Mouse (Mus musculus): ENCODE measurements around the gene Znrf3. TPM values are rescaled to one million over a fixed set of nuclear protein-coding genes. Genes with fewer than 3 reads are reported as not detected.

Znrf3 gene
- total RNA-seq, 2 experiments from 2014 or later, result 19.5 to 20.7 TPM

DNA sequence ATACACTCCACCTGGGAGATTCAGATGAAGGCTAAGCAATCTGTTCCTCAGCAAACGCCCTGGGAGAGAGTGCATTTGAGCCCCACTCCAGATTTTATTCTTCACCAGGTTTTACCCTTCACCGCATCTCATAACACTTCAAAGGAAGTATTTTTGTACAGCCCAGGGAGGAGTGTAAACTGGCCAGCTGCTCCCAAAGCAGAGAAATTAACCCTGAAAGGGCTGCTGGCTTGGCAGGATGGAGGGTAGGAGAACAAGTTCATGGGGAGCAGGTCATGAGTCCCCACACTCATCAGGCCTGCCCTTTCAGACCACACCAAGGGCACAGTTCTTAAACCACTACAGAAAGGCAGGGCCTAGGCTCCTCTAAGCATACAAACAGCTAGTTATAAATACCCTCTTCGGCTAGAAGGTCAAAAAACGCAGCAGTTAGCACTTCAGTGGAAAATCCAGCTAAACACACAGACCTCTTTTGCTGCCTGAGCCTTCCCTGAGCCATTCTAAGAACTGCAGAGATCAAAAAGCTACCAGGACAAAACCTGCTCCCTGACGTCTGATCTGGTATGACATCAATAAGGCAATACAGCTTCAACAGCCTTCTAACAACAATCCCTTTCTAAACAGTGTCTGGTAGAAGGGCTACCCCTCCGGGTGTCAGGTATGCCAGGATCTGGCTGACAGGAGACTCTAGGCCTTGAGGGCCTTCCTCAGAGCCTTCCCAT, 28.9 kb downstream of the Znrf3 start:
- intact Hi-C loops (cut with DNase I), result no loop called here
- DNase-seq (ENCODE audit: extremely low spot score in 1 of 2, low spot score in 2 of 2), result peak in 1 of 2 experiments; percentile 31
- H3K4me3 ChIP-seq, result no peak overlapping the region
- peak overlapping the region; percentile 89 for H3K27ac ChIP-seq
- TF ChIP-seq CTCF (IDR thresholded peaks at IDR 0.05), result no peak

DNA sequence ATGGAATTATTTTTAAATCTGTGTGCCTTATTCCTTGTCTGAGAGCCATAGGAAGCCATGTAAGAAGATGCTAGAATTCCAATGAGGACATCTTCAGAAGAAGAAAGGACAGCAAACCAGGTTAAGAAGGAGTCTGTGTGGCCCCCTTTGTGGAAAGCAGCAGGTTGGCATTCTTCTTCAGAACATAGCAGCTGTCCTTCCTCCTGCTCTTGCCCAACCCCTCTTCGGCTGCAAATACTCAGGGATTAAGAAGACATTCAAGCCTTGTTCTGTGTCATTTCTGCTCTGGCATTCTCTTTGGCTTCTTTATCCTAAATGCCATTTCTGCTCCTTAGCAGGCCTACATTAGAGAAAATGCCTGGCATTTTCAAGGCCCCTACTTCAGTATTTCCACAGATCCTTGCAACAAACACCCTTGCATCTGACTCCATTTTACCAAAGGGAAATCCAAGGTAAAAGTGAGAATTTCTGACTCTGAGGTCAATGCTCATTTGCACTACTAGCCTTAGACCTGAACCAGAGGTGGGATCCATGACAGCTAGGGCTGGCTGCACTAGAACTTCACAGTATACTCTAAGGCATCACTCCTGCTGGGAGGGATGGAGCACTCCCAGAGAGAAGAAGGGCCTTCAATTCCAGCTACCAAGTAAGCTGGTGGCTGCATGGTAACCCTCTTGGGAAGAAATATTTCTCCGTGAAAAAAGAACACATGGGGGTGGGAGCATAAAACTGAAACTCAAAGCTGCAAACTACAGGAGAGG, 29.6 kb downstream of the Znrf3 start:
- TF ChIP-seq CTCF (IDR thresholded peaks at IDR 0.05), result no peak
- intact Hi-C loops (cut with DNase I), result no loop called here
- no peak for DNase-seq (ENCODE audit: extremely low spot score in 1 of 2, low spot score in 2 of 2)
- H3K4me3 ChIP-seq, result no peak overlapping the region
- peak overlapping the region; percentile 89 for H3K27ac ChIP-seq

DNA sequence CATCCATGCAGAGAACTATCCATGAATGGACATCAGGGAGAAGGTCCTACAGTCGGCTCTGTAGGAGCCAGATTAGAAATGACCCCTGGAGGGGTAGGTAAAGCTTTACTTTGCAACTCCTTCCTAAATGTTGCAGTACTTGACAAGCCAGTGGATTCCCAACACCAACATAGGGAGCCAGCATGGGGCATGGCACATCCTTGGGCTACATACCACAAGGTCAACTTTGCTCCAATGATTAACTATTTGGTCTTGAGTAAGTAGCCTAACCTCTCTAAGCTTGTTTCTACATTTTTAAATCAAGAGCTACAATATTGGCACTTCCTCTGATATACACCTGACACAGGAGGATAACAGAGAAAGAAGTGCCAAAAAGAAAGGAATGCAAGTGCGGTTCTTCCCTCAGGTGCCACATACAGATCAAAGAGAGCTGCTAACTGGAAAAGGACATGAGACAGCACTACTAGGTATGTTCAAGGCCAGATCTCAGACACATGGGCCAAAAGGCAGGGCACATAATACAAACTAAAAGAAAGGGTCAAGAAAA, 31.9 kb downstream of the Znrf3 start:
- no peak overlapping the region for H3K27ac ChIP-seq
- intact Hi-C loops (cut with DNase I), result no loop called here
- H3K4me3 ChIP-seq, result no peak overlapping the region
- no peak for DNase-seq (ENCODE audit: extremely low spot score in 1 of 2, low spot score in 2 of 2)
- TF ChIP-seq CTCF (IDR thresholded peaks at IDR 0.05), result no peak

DNA sequence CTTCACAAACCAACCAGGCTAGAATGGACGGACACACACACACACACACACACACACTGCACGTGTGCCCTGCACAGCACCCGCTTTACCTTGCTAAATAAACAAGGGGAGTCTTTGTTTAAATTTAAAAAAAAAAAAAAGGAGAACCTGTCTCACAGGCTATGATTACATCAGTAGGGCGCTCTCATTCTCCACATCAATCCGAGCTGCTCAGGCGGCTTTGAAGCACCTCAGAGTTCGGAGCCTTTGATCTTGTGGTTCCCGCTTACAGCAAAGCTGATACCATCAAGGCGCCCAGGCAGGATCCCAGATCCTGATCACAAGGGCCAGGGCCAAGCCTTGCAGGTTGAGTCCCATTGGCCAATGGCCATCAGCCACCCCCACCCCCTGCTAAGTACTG, 33.1 kb downstream of the Znrf3 start:
- DNase-seq (ENCODE audit: extremely low spot score in 1 of 2, low spot score in 2 of 2), result no peak
- H3K4me3 ChIP-seq, result no peak overlapping the region
- TF ChIP-seq CTCF (IDR thresholded peaks at IDR 0.05), result no peak
- intact Hi-C loops (cut with DNase I), result no loop called here
- no peak overlapping the region for H3K27ac ChIP-seq

DNA sequence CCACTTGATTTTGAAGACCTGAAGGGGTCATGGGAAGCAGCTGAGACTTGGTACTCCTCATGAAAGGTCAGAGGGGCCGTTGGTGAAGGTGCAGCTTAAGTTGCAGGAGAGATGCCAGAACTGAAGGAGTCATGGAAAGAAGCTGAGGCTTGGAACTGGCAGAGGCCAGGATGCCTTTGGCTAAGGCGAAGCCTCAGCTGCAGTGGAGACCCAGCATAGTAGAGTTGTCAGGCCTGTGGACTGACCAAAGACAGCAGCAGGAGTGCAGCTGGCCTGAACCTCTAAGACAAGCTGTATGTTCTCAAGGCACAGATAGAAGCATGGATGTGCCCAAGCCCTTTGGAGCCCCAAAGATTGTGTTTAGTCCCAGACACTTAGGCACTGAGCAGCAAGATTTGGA, 40.5 kb downstream of the Znrf3 start:
- peak overlapping the region; percentile 36; the same call in 1 of the 2 replicates for H3K27ac ChIP-seq
- no peak for DNase-seq (ENCODE audit: extremely low spot score in 1 of 2, low spot score in 2 of 2)
- H3K4me3 ChIP-seq, result no peak overlapping the region
- intact Hi-C loops (cut with DNase I), result no loop called here
- TF ChIP-seq CTCF (IDR thresholded peaks at IDR 0.05), result no peak

DNA sequence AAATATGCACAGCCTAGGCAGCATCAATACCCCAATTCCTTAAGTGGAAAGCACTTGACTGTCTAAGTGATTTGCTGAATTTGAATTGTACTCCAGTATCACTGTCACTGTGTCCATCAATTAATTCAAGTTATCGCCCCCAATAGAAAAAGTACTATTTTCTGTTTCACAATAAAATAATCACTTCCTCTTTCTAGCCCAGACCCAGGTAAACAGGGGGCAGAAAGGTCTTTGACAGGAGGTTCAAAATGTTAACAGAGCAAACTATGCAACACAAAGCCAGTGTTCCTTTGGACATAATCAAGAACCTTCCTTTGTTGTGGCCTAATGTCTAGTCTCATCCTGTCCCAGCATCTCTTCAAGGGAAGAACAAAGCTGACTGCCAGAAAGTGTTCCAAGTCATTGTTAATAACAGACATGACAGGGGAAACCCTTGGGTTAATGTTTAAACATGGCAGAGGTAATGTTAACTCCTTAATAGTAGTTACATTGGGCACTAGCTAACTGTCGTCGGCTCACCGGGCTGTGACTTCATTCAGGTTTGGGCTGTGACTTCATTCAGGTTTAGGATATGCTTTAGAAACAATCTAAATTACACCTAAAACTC, 42.4 kb downstream of the Znrf3 start:
- no peak overlapping the region for H3K27ac ChIP-seq
- H3K4me3 ChIP-seq, result no peak overlapping the region
- TF ChIP-seq CTCF (IDR thresholded peaks at IDR 0.05), result no peak
- no peak for DNase-seq (ENCODE audit: extremely low spot score in 1 of 2, low spot score in 2 of 2)
- intact Hi-C loops (cut with DNase I), result no loop called here

DNA sequence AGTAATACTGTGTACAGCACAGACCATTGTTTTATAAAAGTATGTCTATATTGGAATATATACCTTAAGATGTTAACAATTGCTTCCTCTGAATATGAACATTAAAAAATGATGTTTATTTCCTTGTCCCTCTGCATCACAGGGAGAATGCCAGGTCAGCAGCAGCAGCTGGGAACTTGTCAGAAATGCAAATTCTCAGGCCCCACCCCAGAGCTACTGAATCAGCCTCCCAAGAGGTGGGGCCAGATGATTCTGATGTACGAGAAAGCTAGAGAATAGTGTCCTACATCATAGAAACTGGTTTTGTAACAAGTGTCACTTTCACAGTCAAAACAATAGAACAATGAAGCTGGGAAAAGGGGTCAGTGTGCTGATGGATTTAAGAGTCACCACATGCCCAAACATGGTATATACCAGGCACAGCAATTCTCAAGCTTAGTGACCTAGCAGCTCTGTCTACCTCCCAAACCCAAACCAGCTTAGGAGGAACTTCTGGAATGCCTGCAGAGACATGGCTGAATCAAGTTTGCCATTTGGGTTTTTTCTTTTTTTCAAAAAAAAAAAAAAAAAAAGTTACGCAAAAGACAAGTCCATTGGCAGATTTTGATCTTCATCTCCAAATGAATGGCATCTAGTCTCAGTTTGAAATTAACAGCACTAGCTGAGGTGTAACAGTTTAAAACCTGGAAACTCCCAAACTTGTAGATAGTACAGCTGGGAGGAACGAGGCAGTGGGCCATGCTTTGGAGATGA, 46.2 kb downstream of the Znrf3 start:
- H3K4me3 ChIP-seq, result no peak overlapping the region
- DNase-seq (ENCODE audit: extremely low spot score in 1 of 2, low spot score in 2 of 2), result no peak
- intact Hi-C loops (cut with DNase I), result no loop called here
- H3K27ac ChIP-seq, result no peak overlapping the region
- no peak for TF ChIP-seq CTCF (IDR thresholded peaks at IDR 0.05)

DNA sequence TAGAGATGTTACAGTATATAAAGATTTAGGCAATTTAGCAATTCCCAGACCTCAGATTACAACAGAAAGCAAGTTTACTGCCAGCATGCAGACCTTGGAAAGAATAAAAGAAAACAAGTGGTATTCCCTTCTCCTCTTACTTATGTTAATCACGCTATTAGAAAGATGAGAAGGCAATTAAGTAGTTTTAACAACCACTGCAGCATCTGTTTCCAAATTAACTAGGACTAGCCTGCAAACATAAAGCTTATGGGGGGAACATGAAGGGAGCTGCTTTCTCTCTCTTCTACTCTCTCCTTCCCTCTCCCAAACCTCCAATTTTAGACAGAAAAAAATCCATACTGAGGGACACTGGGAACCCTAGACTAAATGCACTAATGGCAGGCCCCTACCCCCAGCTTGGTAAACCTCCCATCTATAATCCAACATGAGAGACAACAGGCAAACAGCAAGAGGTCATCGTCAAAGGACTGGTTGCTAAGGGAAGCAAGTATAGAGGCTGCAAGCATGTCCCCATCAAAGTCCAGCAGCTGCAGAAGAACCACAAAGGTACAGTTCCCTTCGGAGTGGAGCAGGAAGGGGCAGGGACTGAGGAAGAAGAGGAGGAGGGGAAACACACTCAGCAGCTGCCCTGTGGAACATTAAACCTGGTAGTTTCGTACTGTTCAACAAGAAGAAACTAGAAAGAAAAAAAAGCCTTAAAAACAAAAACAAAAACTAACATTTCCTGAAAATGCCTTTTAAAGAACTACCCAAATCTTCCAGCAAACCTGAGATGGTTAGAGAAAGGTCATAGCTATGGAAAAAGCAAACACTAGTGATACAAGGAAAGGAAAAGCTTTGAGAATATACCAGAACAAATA, 53.4 kb downstream of the Znrf3 start:
- no peak for TF ChIP-seq CTCF (IDR thresholded peaks at IDR 0.05)
- no peak for DNase-seq (ENCODE audit: extremely low spot score in 1 of 2, low spot score in 2 of 2)
- no peak overlapping the region for H3K4me3 ChIP-seq
- intact Hi-C loops (cut with DNase I), result no loop called here
- H3K27ac ChIP-seq, result no peak overlapping the region

DNA sequence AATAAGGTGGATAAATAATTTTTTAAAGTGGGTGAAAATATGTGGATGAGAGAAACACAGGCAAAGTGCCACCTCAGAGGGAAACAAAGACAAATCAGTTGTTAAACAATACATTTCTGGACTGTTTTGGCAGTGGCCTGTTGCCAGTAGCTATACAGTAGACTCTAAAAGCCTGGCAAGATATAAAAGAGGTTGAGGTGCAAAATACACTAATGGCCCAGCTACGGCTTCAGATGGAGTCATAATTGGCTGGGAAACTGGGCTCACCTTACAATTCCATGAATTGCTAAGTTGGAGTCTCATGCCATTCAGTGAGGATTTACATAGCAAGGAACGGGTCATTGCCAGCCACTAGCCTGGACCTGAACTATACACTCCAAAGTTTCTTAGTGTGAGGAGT, 62.0 kb downstream of the Znrf3 start:
- no peak for DNase-seq (ENCODE audit: extremely low spot score in 1 of 2, low spot score in 2 of 2)
- Histone ChIP-seq H3K27ac (no peak overlapping the region), H3K4me3 (no peak overlapping the region)
- TF ChIP-seq CTCF (IDR thresholded peaks at IDR 0.05), result no peak
- intact Hi-C loops (cut with DNase I), result no loop called here

DNA sequence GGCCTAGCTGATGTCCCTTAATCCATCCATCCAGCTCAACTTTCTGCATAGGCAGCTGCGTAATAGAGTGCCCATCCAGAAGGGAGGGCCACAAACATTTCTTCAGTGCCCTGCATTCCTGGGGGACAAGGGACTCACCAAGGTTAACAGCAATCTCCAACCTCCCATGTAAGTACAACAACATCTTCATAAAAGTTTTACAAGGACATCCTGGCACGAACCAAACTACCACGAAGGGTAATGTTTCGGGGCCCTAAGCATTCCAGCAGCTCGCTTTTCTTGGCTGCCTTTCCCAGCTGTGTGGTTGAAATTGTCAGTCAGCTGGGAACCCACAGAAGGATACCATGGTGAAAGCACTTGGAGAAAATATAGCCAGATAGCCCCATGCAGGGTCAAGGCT, 63.4 kb downstream of the Znrf3 start:
- no peak for DNase-seq (ENCODE audit: extremely low spot score in 1 of 2, low spot score in 2 of 2)
- intact Hi-C loops (cut with DNase I), result no loop called here
- TF ChIP-seq CTCF (IDR thresholded peaks at IDR 0.05), result no peak
- H3K27ac ChIP-seq, result no peak overlapping the region
- H3K4me3 ChIP-seq, result no peak overlapping the region

DNA sequence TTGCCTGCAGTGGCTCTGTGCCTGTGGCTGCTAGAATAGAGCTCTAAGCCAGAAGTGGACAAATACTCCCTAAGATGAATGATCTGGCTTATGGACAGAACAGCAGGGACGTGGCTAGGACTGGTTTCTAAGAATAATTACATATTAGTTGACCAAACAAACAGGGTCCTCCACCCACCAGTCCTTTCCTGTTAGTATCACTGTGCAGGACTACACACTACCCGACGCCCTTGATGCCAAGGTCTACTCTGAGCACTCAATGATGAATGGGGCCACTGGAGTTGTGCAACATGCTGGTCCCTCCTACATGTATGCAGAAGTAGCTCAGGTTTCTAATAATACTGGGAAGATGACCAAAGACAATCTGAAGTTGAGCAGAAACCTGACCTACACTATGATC, 64.4 kb downstream of the Znrf3 start:
- intact Hi-C loops (cut with DNase I), result no loop called here
- TF ChIP-seq CTCF (IDR thresholded peaks at IDR 0.05), result no peak
- DNase-seq (ENCODE audit: extremely low spot score in 1 of 2, low spot score in 2 of 2), result no peak
- H3K27ac ChIP-seq, result no peak overlapping the region
- no peak overlapping the region for H3K4me3 ChIP-seq
